Mouse (Mus musculus) heart, adult 2 months (tissue): ENCODE results near the gene Xrcc5.

ENCODE experiments used
- EP300 ChIP-seq: fragments of 200-500 bp; IDR thresholded peaks from 2 replicates; pipeline ENCODE4 v1.6.1; 2011; ENCODE audit warnings: low read depth, low read length, control low read depth; ENCODE audit not compliant: insufficient read depth
- POLR2A ChIP-seq: fragments of 200-500 bp; IDR thresholded peaks from 2 replicates; pipeline ENCODE4 v1.6.1; 2011; ENCODE audit warnings: mild to moderate bottlenecking, low read depth, low read length, control low read depth; ENCODE audit not compliant: insufficient read depth

GRCm38 (mm10) chr1:72373648-72374047 is 66.4 kb downstream of the Xrcc5 start:
- TF ChIP-seq EP300 (no peak), POLR2A (no peak)
